Mouse (Mus musculus) stomach, postnatal 0 days (tissue): ENCODE data around the gene Hist1h4a.

Experiments used
- CTCF ChIP-seq: IDR thresholded peaks from 2 replicates; pipeline ENCODE4 v1.5.1; 2016; ENCODE audit warnings: antibody characterized with exemption, low read depth, mild to moderate bottlenecking, moderate library complexity
- EP300 ChIP-seq: optimal IDR thresholded peaks from 2 replicates; pipeline ENCODE3; 2016; ENCODE audit warnings: antibody characterized with exemption

DNA sequence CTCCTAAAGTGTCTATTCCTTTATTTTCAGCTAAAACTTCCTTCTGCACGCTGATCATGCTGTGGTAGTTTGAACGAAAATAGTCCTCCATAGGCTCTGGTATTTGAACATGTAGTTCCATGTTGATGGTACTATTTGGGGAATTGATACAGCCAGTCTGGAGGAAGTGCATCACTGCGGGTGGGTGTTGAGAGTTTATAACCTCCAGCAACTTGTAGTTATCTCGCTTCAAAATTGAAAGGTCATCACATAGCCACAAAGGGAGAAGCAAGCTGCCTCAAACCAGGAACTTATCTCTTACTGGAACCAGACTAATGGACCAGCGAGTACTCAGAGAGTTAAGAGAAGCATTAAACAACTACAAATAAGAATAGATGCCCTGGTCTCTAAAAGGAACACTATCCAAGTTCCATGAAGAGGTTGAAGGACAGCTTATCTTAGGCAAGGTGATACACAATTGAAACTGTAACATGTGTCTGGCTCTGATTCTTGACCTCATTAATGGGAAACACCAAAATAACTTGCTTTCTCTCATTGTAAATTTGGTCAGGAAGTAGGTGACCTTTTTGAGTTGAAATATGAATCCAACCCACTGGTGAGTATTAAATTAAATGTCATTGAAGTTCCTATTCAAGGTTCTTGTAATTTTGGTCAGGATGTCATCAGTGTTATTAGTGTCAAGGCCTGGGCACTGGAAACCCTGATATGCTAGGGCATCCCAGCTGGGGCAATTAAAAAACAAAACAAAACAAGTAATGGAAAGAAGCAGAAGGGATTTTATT, 44.6 kb downstream of the Hist1h4a start:
- TF ChIP-seq CTCF (no peak), EP300 (no peak)
